Mouse (Mus musculus) fat pad, adult 2 months (tissue): ENCODE results near the gene Parl.

Source experiments
- DNase-seq: peaks from one replicate; pipeline ENCODE4 v3.0.0-alpha.2; 2011; ENCODE audit warnings: low read depth, low spot score; ENCODE audit errors: extremely low read depth

The Parl gene

DNA sequence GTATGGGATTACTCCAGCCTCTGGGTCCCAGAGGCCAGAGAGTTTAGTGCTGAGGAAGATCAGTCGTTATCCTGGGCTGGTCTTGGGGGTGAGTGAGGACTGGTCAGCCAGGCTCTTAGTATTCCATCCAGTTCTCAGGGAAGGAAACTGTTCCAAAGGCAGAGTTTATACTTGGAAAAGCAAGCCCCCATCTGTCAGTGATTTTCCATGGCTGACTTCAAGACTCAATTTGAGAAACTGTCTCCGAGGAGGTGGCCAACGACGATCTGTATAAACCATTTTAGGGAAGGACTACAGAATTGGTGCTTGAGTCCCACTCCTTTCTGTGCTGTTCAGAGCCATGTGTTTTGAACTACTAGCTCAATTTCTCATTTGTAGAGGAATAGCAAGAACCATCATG is 63.5 kb downstream of the Parl start:
- no peak for DNase-seq

DNA sequence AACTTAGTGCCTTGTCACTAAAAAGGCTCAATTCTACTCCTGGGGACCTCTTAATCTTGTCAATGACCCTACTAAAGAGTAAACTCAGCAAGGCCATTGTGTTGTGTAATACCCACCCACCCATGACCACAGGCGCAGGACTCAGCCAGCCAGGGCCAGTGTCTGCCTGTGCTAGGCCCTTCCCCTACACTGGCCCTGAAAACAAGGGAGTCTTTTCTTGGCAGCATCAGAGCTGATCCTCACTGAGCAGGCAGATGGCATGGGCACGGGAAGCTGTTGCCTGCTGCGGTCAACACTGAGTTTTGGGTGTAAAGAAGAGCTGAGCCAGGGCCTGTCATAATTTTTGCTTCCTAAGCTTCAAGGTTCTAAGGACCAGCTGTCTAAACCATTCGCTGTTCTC is 64.8 kb downstream of the Parl start:
- DNase-seq, result no peak

DNA sequence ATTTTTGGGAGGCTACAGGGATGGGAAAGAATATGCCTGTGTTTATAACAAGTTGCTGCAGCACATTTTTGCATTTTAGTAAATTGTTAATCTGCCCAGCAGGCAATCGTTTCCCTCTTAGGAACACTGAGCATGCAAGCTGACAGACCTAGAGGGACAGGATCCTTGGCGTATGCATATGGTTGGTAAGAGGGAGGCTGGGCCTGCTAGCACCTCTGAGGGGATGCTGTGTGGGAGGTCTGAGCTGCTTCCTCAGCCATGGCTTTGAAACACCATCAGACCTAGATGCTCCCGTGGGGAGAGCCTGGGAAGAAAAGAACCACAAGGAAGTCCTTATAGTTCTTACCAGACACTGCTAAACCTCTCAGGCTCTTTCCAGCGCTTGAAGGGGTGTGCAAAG is 67.8 kb downstream of the Parl start:
- DNase-seq, result no peak
